Mouse (Mus musculus): Measurements from ENCODE around the gene Nsmf. TPM values are rescaled to one million over a fixed set of nuclear protein-coding genes. Genes with fewer than 3 reads are reported as not detected.

The Nsmf gene
- polyA plus RNA-seq, 1 experiment from 2014 or later: 52.6 TPM

DNA sequence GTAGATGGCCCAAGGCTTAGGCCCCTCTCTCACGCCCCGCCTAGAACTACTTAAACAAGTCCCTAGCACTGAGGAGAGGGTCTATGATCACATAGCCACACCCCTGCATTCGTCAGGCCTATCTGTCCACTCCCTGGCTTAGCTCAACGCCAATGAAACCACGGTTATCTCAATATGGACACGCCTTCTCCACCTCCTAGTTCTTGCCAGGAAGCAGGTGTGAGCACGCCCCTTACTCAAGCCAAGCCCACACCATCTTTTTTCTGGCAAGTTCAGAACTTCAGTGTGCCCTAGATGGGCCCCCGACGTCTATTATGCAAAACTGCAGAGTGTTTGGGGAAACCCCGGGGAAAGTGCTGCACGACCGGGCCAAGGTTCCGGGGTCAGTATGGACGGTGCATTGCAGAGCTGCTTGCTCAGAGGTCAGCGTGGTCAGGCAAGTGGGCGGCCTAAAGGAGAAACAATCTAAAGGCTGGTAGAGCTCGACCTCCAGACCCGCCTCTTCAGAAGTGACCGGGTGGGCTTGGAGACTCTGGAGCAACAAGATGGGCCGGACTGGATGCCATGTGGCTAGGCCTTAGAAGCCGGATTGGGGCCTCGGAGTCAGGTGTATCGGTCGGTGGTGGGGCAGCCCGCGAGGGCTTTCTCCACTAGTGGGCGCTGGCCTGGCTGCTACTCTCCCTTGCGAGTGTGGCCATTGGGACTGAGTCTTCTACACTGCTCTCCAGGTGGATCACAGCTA is 41.1 kb downstream of the Nsmf start, which contains the start of gene Noxa1:
Noxa1 (minus strand) TSS at position 41 of the 742 bp plus-strand sequence.
- Histone ChIP-seq H3K27me3 (ENCODE audit: control insufficient read depth, insufficient read depth, low read length) (no peaks in the 10 kb centered on the region; the same call in 1 of the 2 replicates), H3K27ac (ENCODE audit: low read depth, low read length) (no peak within 1 kb of the TSS), H3K4me2 (ENCODE audit: low read depth) (peak within 1 kb of the TSS; percentile 32), H3K9me3 (ENCODE audit: control insufficient read depth, low read length) (no peaks in the 10 kb centered on the region), H3K4me3 (ENCODE audit: low read depth, low read length) (no peak within 1 kb of the TSS), H3K36me3 (ENCODE audit: control insufficient read depth, insufficient read depth, low read length) (no peaks in the 10 kb centered on the region), H3K4me1 (ENCODE audit: control insufficient read depth, insufficient read depth, low read length) (peaks cover 3% of the 10 kb centered on the region; the same call in 1 of the 2 replicates), H3K9ac (ENCODE audit: low read length) (no peak within 1 kb of the TSS)
- WGBS: 43% methylated on average over 28 of the region's 28 CpGs
- peak; percentile 20 for DNase-seq (ENCODE audit: low spot score)
- 0 out of 2 replicates have a peak, but pooled peaks have one; percentile 26 for ATAC-seq (ENCODE audit: insufficient read depth, low FRiP score, low TSS enrichment)

DNA sequence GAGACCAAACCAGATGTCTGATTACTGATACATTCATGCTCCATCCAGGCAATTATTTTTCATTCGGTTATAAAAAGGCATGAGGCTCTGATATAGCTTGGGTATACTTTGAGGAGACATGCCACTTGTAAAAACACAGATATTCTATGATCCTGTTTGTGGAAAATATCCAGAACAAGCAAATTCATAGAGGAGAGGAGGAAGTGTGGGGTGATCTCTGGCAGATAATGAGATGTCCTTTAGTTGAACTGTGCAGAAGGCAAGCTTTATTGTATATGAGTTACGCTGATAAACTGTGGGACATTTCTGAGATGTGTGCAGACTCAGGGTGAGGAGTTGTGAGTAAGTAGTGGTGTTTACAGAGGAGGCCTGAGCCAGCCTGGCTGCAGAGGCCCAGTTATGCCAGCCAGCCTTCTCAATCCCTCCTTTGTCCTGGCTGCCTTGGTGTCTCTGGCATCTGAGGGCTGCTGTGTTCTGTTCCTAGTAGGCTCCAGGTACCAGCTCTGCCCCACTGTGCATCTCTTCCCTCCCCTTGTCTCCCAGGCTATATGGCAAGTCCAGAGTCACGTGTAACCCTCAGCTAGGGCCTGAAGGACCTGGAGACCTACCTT is 44.0 kb downstream of the Nsmf start:
- no peak for DNase-seq (ENCODE audit: low spot score)
- Histone ChIP-seq H3K9me3 (ENCODE audit: control insufficient read depth, low read length) (no peaks in the 10 kb centered on the region), H3K4me2 (ENCODE audit: low read depth) (no peak overlapping the region), H3K27me3 (ENCODE audit: control insufficient read depth, insufficient read depth, low read length) (no peaks in the 10 kb centered on the region; the same call in 1 of the 2 replicates), H3K4me1 (ENCODE audit: control insufficient read depth, insufficient read depth, low read length) (peaks cover 3% of the 10 kb centered on the region; the same call in 1 of the 2 replicates), H3K9ac (ENCODE audit: low read length) (no peak overlapping the region; the same call in 1 of the 2 replicates), H3K36me3 (ENCODE audit: control insufficient read depth, insufficient read depth, low read length) (no peaks in the 10 kb centered on the region), H3K27ac (ENCODE audit: low read depth, low read length) (no peak overlapping the region), H3K4me3 (ENCODE audit: low read depth, low read length) (no peak overlapping the region)
- WGBS: 83% methylated on average over 3 of the region's 3 CpGs
- no peak for ATAC-seq (ENCODE audit: insufficient read depth, low FRiP score, low TSS enrichment)

DNA sequence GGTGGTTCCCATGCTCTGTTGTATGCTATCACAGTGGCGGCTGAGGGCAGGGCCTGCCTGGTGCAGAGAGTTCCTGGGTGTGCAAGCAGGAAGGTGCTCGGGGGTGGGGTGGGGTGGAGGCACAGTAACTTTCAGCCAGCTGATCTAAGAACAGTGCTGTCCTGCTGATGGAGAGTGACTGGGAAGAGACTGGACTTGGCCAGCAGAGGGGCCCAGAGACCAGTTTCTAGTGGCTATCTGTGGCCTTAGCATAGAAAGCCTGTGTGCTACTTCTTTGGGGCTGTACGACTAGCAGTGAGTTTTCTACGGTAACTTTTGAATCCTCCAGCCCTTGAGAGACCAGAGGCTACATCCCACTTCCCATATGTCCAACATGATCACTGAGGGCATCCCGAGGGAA is 44.8 kb downstream of the Nsmf start:
- 52% methylated on average over 5 of the region's 5 CpGs for WGBS
- H3K27ac ChIP-seq (ENCODE audit: low read depth, low read length): no peak overlapping the region
- peak; percentile 66 for DNase-seq (ENCODE audit: low spot score)
- no peak overlapping the region for H3K9ac ChIP-seq (ENCODE audit: low read length)
- ATAC-seq (ENCODE audit: insufficient read depth, low FRiP score, low TSS enrichment): peak; percentile 72; the same call in 1 of the 2 replicates
- no peak overlapping the region for H3K4me2 ChIP-seq (ENCODE audit: low read depth)
- no peaks in the 10 kb centered on the region; the same call in 1 of the 2 replicates for H3K27me3 ChIP-seq (ENCODE audit: control insufficient read depth, insufficient read depth, low read length)
- H3K4me1 ChIP-seq (ENCODE audit: control insufficient read depth, insufficient read depth, low read length): peaks cover 3% of the 10 kb centered on the region; the same call in 1 of the 2 replicates
- no peak overlapping the region for H3K4me3 ChIP-seq (ENCODE audit: low read depth, low read length)
- no peaks in the 10 kb centered on the region for H3K9me3 ChIP-seq (ENCODE audit: control insufficient read depth, low read length)
- H3K36me3 ChIP-seq (ENCODE audit: control insufficient read depth, insufficient read depth, low read length): no peaks in the 10 kb centered on the region

DNA sequence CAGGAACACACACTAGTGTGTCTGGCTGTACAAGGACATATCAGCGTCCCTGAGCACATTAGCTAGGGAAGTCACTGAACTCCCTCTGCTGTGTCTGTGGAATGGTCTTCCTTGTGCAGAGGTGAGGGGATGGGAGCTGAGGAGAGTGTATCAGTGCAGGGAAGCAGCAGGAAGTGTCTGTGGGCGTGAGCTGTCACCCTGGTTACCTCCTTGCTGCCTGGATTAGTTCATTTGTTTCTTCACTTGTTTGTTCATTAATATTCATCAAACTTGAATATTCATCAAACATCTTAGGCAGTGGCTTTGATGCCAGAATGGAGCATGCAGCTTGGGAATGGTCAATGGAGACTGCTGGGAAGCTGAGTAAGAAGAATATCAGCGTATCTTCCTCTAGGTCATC is 45.5 kb downstream of the Nsmf start:
- H3K9me3 ChIP-seq (ENCODE audit: control insufficient read depth, low read length): no peaks in the 10 kb centered on the region
- no peak for DNase-seq (ENCODE audit: low spot score)
- 0 out of 2 replicates have a peak, but pooled peaks have one; percentile 45 for ATAC-seq (ENCODE audit: insufficient read depth, low FRiP score, low TSS enrichment)

DNA sequence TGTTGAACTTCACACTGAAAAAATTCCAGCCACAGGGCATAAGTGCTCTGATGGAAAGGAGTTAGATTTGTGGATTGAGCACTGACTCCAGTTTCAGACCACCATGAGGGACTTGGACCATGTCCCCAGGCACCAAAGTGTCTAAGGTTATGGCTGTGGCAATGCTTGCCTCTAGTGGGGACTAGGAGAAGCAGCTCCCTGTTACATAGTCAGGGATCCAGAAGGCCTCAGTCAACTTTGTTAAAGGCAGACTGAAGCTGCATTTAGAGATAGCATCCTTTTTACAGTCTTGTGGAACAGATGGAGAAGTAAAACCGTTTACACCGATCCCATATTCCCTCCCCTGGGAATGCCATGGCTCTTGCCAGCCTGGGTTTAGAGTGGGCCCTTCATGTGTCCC is 50.0 kb downstream of the Nsmf start:
- DNase-seq (ENCODE audit: low spot score): no peak
- peaks cover 3% of the 10 kb centered on the region; the same call in 1 of the 2 replicates for H3K4me1 ChIP-seq (ENCODE audit: control insufficient read depth, insufficient read depth, low read length)
- no peaks in the 10 kb centered on the region for H3K27me3 ChIP-seq (ENCODE audit: control insufficient read depth, insufficient read depth, low read length)
- H3K4me3 ChIP-seq (ENCODE audit: low read depth, low read length): no peak overlapping the region
- ATAC-seq (ENCODE audit: insufficient read depth, low FRiP score, low TSS enrichment): no peak
- H3K9ac ChIP-seq (ENCODE audit: low read length): no peak overlapping the region
- no peak overlapping the region for H3K27ac ChIP-seq (ENCODE audit: low read depth, low read length)
- no peaks in the 10 kb centered on the region for H3K36me3 ChIP-seq (ENCODE audit: control insufficient read depth, insufficient read depth, low read length)
- 80% methylated on average over 2 of the region's 2 CpGs for WGBS
- no peaks in the 10 kb centered on the region for H3K9me3 ChIP-seq (ENCODE audit: control insufficient read depth, low read length)
- H3K4me2 ChIP-seq (ENCODE audit: low read depth): no peak overlapping the region

More for the DNA sequence above, 45.5 kb downstream of the Nsmf start:
- no peak overlapping the region for H3K27ac ChIP-seq (ENCODE audit: low read depth, low read length)
- H3K27me3 ChIP-seq (ENCODE audit: control insufficient read depth, insufficient read depth, low read length): no peaks in the 10 kb centered on the region
- peaks cover 3% of the 10 kb centered on the region; the same call in 1 of the 2 replicates for H3K4me1 ChIP-seq (ENCODE audit: control insufficient read depth, insufficient read depth, low read length)
- H3K4me3 ChIP-seq (ENCODE audit: low read depth, low read length): no peak overlapping the region
- H3K4me2 ChIP-seq (ENCODE audit: low read depth): no peak overlapping the region
- H3K9ac ChIP-seq (ENCODE audit: low read length): no peak overlapping the region
- 65% methylated on average over 3 of the region's 3 CpGs for WGBS
- no peaks in the 10 kb centered on the region for H3K36me3 ChIP-seq (ENCODE audit: control insufficient read depth, insufficient read depth, low read length)

DNA sequence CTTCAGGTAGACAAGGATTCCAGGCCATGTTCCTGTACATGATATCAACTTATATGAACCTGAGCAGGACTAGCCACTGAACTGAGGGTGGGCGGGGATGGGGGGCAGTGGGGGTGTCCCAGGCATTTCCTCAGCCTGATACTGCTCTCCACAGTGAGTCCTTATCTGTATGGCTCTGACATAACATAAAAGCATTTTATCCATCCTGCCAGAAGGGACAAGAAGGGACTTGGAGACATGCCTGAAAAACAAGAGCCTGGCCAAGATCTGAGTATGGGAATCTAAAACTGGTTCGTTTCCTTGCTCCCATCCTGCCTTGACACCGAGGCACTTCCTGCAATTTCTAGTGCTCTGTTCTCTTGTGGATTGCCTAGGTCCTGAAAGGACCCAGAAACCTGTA is 51.9 kb downstream of the Nsmf start:
- Histone ChIP-seq H3K4me1 (ENCODE audit: control insufficient read depth, insufficient read depth, low read length) (peaks cover 3% of the 10 kb centered on the region; the same call in 1 of the 2 replicates), H3K4me2 (ENCODE audit: low read depth) (no peak overlapping the region), H3K9ac (ENCODE audit: low read length) (no peak overlapping the region), H3K9me3 (ENCODE audit: control insufficient read depth, low read length) (no peaks in the 10 kb centered on the region), H3K27ac (ENCODE audit: low read depth, low read length) (no peak overlapping the region), H3K27me3 (ENCODE audit: control insufficient read depth, insufficient read depth, low read length) (no peaks in the 10 kb centered on the region), H3K36me3 (ENCODE audit: control insufficient read depth, insufficient read depth, low read length) (no peaks in the 10 kb centered on the region), H3K4me3 (ENCODE audit: low read depth, low read length) (no peak overlapping the region)
- ATAC-seq (ENCODE audit: insufficient read depth, low FRiP score, low TSS enrichment): no peak
- WGBS: 84% methylated on average over 3 of the region's 3 CpGs
- DNase-seq (ENCODE audit: low spot score): no peak

DNA sequence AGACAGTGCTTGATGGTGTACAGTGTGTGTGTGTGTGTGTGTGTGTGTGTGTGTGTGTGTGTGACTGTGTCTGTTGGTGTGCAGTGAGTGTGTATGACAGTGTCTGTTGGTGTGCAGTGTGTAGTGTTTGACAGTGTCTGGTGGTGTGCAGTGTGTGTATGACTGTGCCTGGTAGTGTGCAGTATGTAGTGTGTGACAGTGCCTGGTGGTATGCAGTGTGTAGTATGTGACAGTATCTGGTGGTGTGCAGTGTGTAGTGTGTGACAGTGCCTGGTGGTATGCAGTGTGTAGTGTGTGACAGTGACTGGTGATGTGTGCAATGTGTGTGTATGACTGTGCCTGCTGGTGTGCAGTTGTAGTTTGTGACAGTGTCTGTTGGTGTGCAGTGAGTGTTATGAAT is 55.3 kb downstream of the Nsmf start:
- Histone ChIP-seq H3K4me3 (ENCODE audit: low read depth, low read length) (no peak overlapping the region), H3K27ac (ENCODE audit: low read depth, low read length) (no peak overlapping the region), H3K9ac (ENCODE audit: low read length) (no peak overlapping the region), H3K4me1 (ENCODE audit: control insufficient read depth, insufficient read depth, low read length) (peaks cover 4% of the 10 kb centered on the region; the same call in 1 of the 2 replicates), H3K27me3 (ENCODE audit: control insufficient read depth, insufficient read depth, low read length) (no peaks in the 10 kb centered on the region), H3K4me2 (ENCODE audit: low read depth) (no peak overlapping the region), H3K9me3 (ENCODE audit: control insufficient read depth, low read length) (no peaks in the 10 kb centered on the region), H3K36me3 (ENCODE audit: control insufficient read depth, insufficient read depth, low read length) (no peaks in the 10 kb centered on the region)
- ATAC-seq (ENCODE audit: insufficient read depth, low FRiP score, low TSS enrichment) (no peak), DNase-seq (ENCODE audit: low spot score) (peak; percentile 8)

DNA sequence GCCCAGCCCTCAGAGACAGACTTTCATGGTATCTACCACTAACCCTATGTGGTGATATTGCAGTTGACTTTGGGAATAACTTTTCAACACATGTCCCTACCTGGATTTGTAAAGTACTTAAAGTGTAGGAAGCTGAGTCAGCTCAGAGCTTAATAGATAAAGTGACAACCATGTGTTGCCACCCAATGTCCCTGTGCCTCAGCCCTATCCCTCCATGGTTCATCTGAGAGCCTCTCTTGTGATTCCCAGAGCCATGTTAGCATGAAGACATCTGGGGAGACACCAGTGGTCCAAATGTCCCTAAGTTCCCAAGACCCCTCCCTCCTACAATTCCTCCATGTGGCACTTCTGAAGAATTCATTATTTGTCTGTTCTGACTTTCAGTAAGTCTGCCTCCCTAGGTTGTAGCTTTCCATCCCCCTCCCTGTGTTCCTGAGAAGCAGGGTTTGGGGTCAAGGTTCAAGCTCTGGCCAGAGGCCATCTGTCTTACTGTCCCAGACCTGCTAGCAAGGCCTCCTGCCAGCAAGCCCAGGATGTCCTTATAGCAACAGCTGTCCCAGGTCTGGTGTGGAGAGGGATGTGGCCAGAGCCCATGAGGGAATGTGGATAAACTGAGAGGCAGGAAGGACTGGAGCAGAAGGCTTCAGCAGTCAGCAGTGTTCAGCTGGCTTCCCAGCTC is 56.5 kb downstream of the Nsmf start:
- DNase-seq (ENCODE audit: low spot score) (no peak), ATAC-seq (ENCODE audit: insufficient read depth, low FRiP score, low TSS enrichment) (no peak)
- Histone ChIP-seq H3K9me3 (ENCODE audit: control insufficient read depth, low read length) (no peaks in the 10 kb centered on the region), H3K4me2 (ENCODE audit: low read depth) (no peak overlapping the region), H3K27ac (ENCODE audit: low read depth, low read length) (no peak overlapping the region), H3K4me3 (ENCODE audit: low read depth, low read length) (no peak overlapping the region), H3K36me3 (ENCODE audit: control insufficient read depth, insufficient read depth, low read length) (no peaks in the 10 kb centered on the region), H3K4me1 (ENCODE audit: control insufficient read depth, insufficient read depth, low read length) (peaks cover 4% of the 10 kb centered on the region; the same call in 1 of the 2 replicates), H3K9ac (ENCODE audit: low read length) (no peak overlapping the region), H3K27me3 (ENCODE audit: control insufficient read depth, insufficient read depth, low read length) (no peaks in the 10 kb centered on the region)

Measured in neural tube, embryonic 11.5 days (tissue).